Mouse (Mus musculus): Measurements from ENCODE around the gene Aanat. TPM values are rescaled to one million over a fixed set of nuclear protein-coding genes. Genes with fewer than 3 reads are reported as not detected.

Gene Aanat
- polyA plus RNA-seq, 1 experiment from 2014 or later, result not detected

DNA sequence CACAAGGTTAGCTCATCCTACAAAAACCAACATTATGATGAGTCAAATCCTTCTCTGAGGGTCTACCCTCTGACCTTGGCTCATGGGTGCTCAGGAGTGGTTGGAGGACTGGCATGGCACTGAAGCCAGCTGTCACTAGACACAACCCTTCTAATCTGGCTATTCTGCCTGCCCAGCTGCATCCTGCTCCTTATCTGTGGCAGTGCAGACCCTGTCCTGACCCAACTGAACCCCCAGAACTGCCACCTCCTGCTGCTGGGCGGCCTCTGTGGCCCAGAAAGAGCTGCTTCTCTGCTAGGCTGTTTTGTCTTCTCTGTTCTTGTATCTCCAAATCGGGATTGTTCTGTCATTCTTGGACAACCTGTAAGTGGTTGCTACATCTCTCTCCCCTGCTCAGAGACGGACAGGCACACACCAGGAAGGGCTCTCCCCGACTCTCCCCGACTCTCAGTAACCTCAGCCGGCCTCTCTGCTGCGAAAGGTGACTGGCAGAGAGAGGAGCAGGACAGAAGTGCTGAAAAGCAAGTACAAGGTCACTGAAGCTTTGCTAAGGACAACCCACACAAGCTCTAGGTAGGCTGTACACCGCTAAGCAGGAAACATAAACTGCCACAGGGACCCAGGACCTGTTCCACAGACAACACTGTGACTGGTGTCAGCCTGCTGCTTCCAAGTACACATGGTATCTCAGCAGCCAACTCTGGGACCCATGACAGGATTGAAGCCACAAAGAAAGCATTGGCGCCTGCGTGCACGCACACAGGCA is 36.8 kb upstream of the Aanat start:
- Histone ChIP-seq H3K4me1 (ENCODE audit: control insufficient read depth, insufficient read depth, low read length) (peaks cover 6% of the 10 kb centered on the region; the same call in 1 of the 2 replicates), H3K27me3 (replicated peaks; ENCODE audit: control insufficient read depth, insufficient read depth, low read length) (no peaks in the 10 kb centered on the region), H3K4me3 (ENCODE audit: low read depth, low read length) (no peak overlapping the region), H3K9ac (ENCODE audit: low read depth, low read length) (no peak overlapping the region), H3K27ac (replicated peaks; ENCODE audit: low read depth, low read length) (no peak overlapping the region; the same call in 1 of the 2 replicates), H3K4me2 (ENCODE audit: low read depth, low read length) (no peak overlapping the region), H3K36me3 (ENCODE audit: control insufficient read depth, insufficient read depth, low read length) (peaks cover 39% of the 10 kb centered on the region), H3K9me3 (ENCODE audit: control insufficient read depth, low read length) (no peaks in the 10 kb centered on the region)
- ATAC-seq (ENCODE audit: low read depth) (no peak), DNase-seq (ENCODE audit: low spot score) (no peak)
- WGBS, result 89% methylated on average over 11 of the region's 11 CpGs

- Histone ChIP-seq H3K4me2 (ENCODE audit: low read depth, low read length) (no peak overlapping the region), H3K4me1 (ENCODE audit: control insufficient read depth, insufficient read depth, low read length) (peaks cover 6% of the 10 kb centered on the region; the same call in 1 of the 2 replicates), H3K36me3 (ENCODE audit: control insufficient read depth, insufficient read depth, low read length) (peaks cover 26% of the 10 kb centered on the region), H3K27ac (replicated peaks; ENCODE audit: low read depth, low read length) (no peak overlapping the region), H3K4me3 (ENCODE audit: low read depth, low read length) (no peak overlapping the region), H3K9me3 (ENCODE audit: control insufficient read depth, low read length) (no peaks in the 10 kb centered on the region), H3K27me3 (replicated peaks; ENCODE audit: control insufficient read depth, insufficient read depth, low read length) (no peaks in the 10 kb centered on the region), H3K9ac (ENCODE audit: low read depth, low read length) (no peak overlapping the region)
- 55% methylated on average over 7 of the region's 7 CpGs for WGBS
- ATAC-seq (ENCODE audit: low read depth) (no peak), DNase-seq (ENCODE audit: low spot score) (no peak)
Measured at GRCm38 (mm10) chr11:116550748-116551147, 35.5 kb upstream of the Aanat start.

GRCm38 (mm10) chr11:116552194-116552593 is 34.0 kb upstream of the Aanat start:
- Histone ChIP-seq H3K27ac (replicated peaks; ENCODE audit: low read depth, low read length) (no peak overlapping the region), H3K27me3 (replicated peaks; ENCODE audit: control insufficient read depth, insufficient read depth, low read length) (no peaks in the 10 kb centered on the region), H3K4me3 (ENCODE audit: low read depth, low read length) (no peak overlapping the region), H3K4me2 (ENCODE audit: low read depth, low read length) (no peak overlapping the region), H3K9me3 (ENCODE audit: control insufficient read depth, low read length) (no peaks in the 10 kb centered on the region), H3K4me1 (ENCODE audit: control insufficient read depth, insufficient read depth, low read length) (peaks cover 6% of the 10 kb centered on the region; the same call in 1 of the 2 replicates), H3K9ac (ENCODE audit: low read depth, low read length) (no peak overlapping the region), H3K36me3 (ENCODE audit: control insufficient read depth, insufficient read depth, low read length) (0 out of 2 replicates have a peak, but pooled peaks cover 13% of the 10 kb centered on the region)
- ATAC-seq (ENCODE audit: low read depth) (no peak), DNase-seq (ENCODE audit: low spot score) (no peak)
- WGBS, result 89% methylated on average over 1 of the region's 1 CpGs

- Histone ChIP-seq H3K27me3 (replicated peaks; ENCODE audit: control insufficient read depth, insufficient read depth, low read length) (no peaks in the 10 kb centered on the region), H3K9me3 (ENCODE audit: control insufficient read depth, low read length) (no peaks in the 10 kb centered on the region), H3K36me3 (ENCODE audit: control insufficient read depth, insufficient read depth, low read length) (no peaks in the 10 kb centered on the region), H3K4me3 (ENCODE audit: low read depth, low read length) (no peak overlapping the region), H3K4me1 (ENCODE audit: control insufficient read depth, insufficient read depth, low read length) (peaks cover 6% of the 10 kb centered on the region; the same call in 1 of the 2 replicates), H3K27ac (replicated peaks; ENCODE audit: low read depth, low read length) (no peak overlapping the region), H3K9ac (ENCODE audit: low read depth, low read length) (no peak overlapping the region), H3K4me2 (ENCODE audit: low read depth, low read length) (no peak overlapping the region)
- DNase-seq (ENCODE audit: low spot score) (peak; percentile 79), ATAC-seq (ENCODE audit: low read depth) (peak; percentile 37; the same call in 1 of the 2 replicates)
- 40% methylated on average over 12 of the region's 12 CpGs for WGBS
Measured at GRCm38 (mm10) chr11:116554171-116554878, 31.9 kb upstream of the Aanat start.

- Histone ChIP-seq H3K9ac (ENCODE audit: low read depth, low read length) (no peak overlapping the region), H3K27me3 (replicated peaks; ENCODE audit: control insufficient read depth, insufficient read depth, low read length) (no peaks in the 10 kb centered on the region), H3K4me1 (ENCODE audit: control insufficient read depth, insufficient read depth, low read length) (0 out of 2 replicates have a peak, but pooled peaks cover 6% of the 10 kb centered on the region), H3K36me3 (ENCODE audit: control insufficient read depth, insufficient read depth, low read length) (no peaks in the 10 kb centered on the region), H3K9me3 (ENCODE audit: control insufficient read depth, low read length) (no peaks in the 10 kb centered on the region), H3K4me2 (ENCODE audit: low read depth, low read length) (no peak overlapping the region), H3K27ac (replicated peaks; ENCODE audit: low read depth, low read length) (no peak overlapping the region; the same call in 1 of the 2 replicates), H3K4me3 (ENCODE audit: low read depth, low read length) (no peak overlapping the region)
- DNase-seq (ENCODE audit: low spot score) (no peak), ATAC-seq (ENCODE audit: low read depth) (no peak)
- WGBS, result 55% methylated on average over 1 of the region's 1 CpGs
Measured at GRCm38 (mm10) chr11:116555572-116555971, 30.7 kb upstream of the Aanat start.

- no peak for ATAC-seq (ENCODE audit: low read depth)
- Histone ChIP-seq H3K27me3 (replicated peaks; ENCODE audit: control insufficient read depth, insufficient read depth, low read length) (no peaks in the 10 kb centered on the region), H3K4me2 (ENCODE audit: low read depth, low read length) (no peak overlapping the region), H3K27ac (replicated peaks; ENCODE audit: low read depth, low read length) (no peak overlapping the region; the same call in 1 of the 2 replicates), H3K9ac (ENCODE audit: low read depth, low read length) (no peak overlapping the region), H3K4me1 (ENCODE audit: control insufficient read depth, insufficient read depth, low read length) (no peaks in the 10 kb centered on the region), H3K36me3 (ENCODE audit: control insufficient read depth, insufficient read depth, low read length) (no peaks in the 10 kb centered on the region), H3K4me3 (ENCODE audit: low read depth, low read length) (no peak overlapping the region), H3K9me3 (ENCODE audit: control insufficient read depth, low read length) (no peaks in the 10 kb centered on the region)
- DNase-seq (ENCODE audit: low spot score), result no peak
- WGBS, result 39% methylated on average over 6 of the region's 6 CpGs
Measured at GRCm38 (mm10) chr11:116556308-116556707, 29.9 kb upstream of the Aanat start.

GRCm38 (mm10) chr11:116565283-116566041 is 20.8 kb upstream of the Aanat start:
- no peak overlapping the region for H3K4me2 ChIP-seq (ENCODE audit: low read depth, low read length)
- 60% methylated on average over 7 of the region's 7 CpGs for WGBS

GRCm38 (mm10) chr11:116567531-116567930 is 18.7 kb upstream of the Aanat start:
- H3K9ac ChIP-seq (ENCODE audit: low read depth, low read length), result no peak overlapping the region
- H3K4me1 ChIP-seq (ENCODE audit: control insufficient read depth, insufficient read depth, low read length), result no peaks in the 10 kb centered on the region
- DNase-seq (ENCODE audit: low spot score) (no peak), ATAC-seq (ENCODE audit: low read depth) (no peak)
- no peaks in the 10 kb centered on the region for H3K27me3 ChIP-seq (replicated peaks; ENCODE audit: control insufficient read depth, insufficient read depth, low read length)
- no peak overlapping the region for H3K27ac ChIP-seq (replicated peaks; ENCODE audit: low read depth, low read length)
- H3K4me2 ChIP-seq (ENCODE audit: low read depth, low read length), result no peak overlapping the region
- H3K4me3 ChIP-seq (ENCODE audit: low read depth, low read length), result no peak overlapping the region
- no peaks in the 10 kb centered on the region for H3K9me3 ChIP-seq (ENCODE audit: control insufficient read depth, low read length)
- 66% methylated on average over 8 of the region's 8 CpGs for WGBS
- H3K36me3 ChIP-seq (ENCODE audit: control insufficient read depth, insufficient read depth, low read length), result no peaks in the 10 kb centered on the region

More at GRCm38 (mm10) chr11:116565283-116566041, 20.8 kb upstream of the Aanat start:
- no peak overlapping the region for H3K9ac ChIP-seq (ENCODE audit: low read depth, low read length)
- no peak for DNase-seq (ENCODE audit: low spot score)
- H3K27me3 ChIP-seq (replicated peaks; ENCODE audit: control insufficient read depth, insufficient read depth, low read length), result no peaks in the 10 kb centered on the region
- H3K27ac ChIP-seq (replicated peaks; ENCODE audit: low read depth, low read length), result no peak overlapping the region
- H3K4me1 ChIP-seq (ENCODE audit: control insufficient read depth, insufficient read depth, low read length), result no peaks in the 10 kb centered on the region
- no peak for ATAC-seq (ENCODE audit: low read depth)
- H3K9me3 ChIP-seq (ENCODE audit: control insufficient read depth, low read length), result no peaks in the 10 kb centered on the region
- H3K4me3 ChIP-seq (ENCODE audit: low read depth, low read length), result no peak overlapping the region
- H3K36me3 ChIP-seq (ENCODE audit: control insufficient read depth, insufficient read depth, low read length), result no peaks in the 10 kb centered on the region
